Mouse (Mus musculus) small intestine, adult 2 months (tissue): ENCODE results near the gene Hoxa1.

Experiments
- CTCF ChIP-seq: fragments of 200-500 bp; IDR thresholded peaks from 2 replicates; pipeline ENCODE4 v1.5.1; 2012; ENCODE audit warnings: low read depth, mild to moderate bottlenecking, control low read depth, inconsistent platforms, low read length, moderate library complexity, mixed read lengths; ENCODE audit not compliant: insufficient replicate concordance, insufficient read length; ENCODE audit errors: extremely low read depth
- POLR2A ChIP-seq: fragments of 200-500 bp; IDR thresholded peaks from 2 replicates; pipeline ENCODE4 v1.6.1; 2012; ENCODE audit warnings: low read depth, mild to moderate bottlenecking, control low read depth, inconsistent platforms, low read length, moderate library complexity

GRCm38 (mm10) chr6:52173648-52174047 lies 15.5 kb upstream of the Hoxa1 start:
- TF ChIP-seq CTCF (no peak), POLR2A (no peak)
